Mouse (Mus musculus) left cerebral cortex, postnatal 25 days (tissue): ENCODE measurements around the gene Vmn1r61. TPM values are rescaled to one million over a fixed set of nuclear protein-coding genes. Genes with fewer than 3 reads are reported as not detected.

Source experiments
- DNase-seq, 2 experiments: peaks; one replicate each; pipeline ENCODE4 v3.0.0; 2022; ENCODE audit warnings: low spot score in 2 of 2, mixed read lengths in 1 of 2
- intact Hi-C: fragments of 180-260 bp; cut with DNase I; formaldehyde crosslinking; loops from one replicate; pipeline ENCODE4 v1.15.1; 2025
- total RNA-seq, 2 experiments: library from RNA; stranded (reverse); gene quantifications; 2 replicates each; pipeline ENCODE4 v1.2.3; 2021

The Vmn1r61 gene
- total RNA-seq, result not detected

- no peak for DNase-seq
- intact Hi-C loops, result no loop called here
Measured at GRCm38 (mm10) chr7:5613195-5613594, at the start of gene Vmn1r61. TSS of gene Vmn1r61 (minus strand) at chr7:5613295.

Other genes with a start within 250 kb of the Vmn1r61 start
- not detected for gene Vmn1r58, start 199.9 kb downstream of the Vmn1r61 start, total RNA-seq
- not detected for gene Vmn1r59, start 156.5 kb downstream of the Vmn1r61 start, total RNA-seq
- gene Vmn2r28, start 119.3 kb downstream of the Vmn1r61 start, total RNA-seq, result not detected
- not detected for gene Vmn1r60, start 66.0 kb downstream of the Vmn1r61 start, total RNA-seq
- not detected for gene Vmn1r62, start 60.3 kb upstream of the Vmn1r61 start, total RNA-seq
- gene Vmn1r63, start 192.2 kb upstream of the Vmn1r61 start, total RNA-seq, result not detected